Mouse (Mus musculus): ENCODE measurements around the gene Gm21721. TPM values are rescaled to one million over a fixed set of nuclear protein-coding genes. Genes with fewer than 3 reads are reported as not detected.
"Not testable (repeated sequence)": the region's sequence is repeated elsewhere in the genome, so short reads cannot be mapped to it uniquely, and the experiment has no call there.

The Gm21721 gene
- polyA plus RNA-seq (2015; fragmentation: Nextera tagmentation; extraction: Ambion mirVana): not detected in 2 replicates

DNA sequence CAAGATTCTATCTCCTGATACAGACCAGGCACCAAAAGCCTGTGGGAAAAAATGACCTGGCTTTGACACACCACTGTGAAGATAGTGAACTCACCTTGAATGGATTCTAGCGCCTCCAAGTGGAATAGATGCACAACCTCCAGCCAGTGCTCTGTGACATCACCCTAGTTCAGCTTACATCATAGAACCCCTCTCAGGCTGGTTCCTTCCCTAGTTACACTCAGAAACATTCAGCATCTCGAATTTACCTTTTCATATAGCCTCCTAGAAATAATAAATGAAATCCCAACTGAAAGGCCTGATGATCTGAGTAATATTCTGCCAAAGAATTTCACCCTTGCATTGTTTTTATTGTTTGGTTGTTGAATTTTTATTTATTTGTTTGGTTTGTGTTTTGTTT is at the start of gene Gm21721:
Gene Gm21721, minus strand, starts transcription at position 101 of the 400 bp plus-strand sequence.
- not testable (repeated sequence) for H3K36me3 ChIP-seq; H3K27me3 ChIP-seq (replicated peaks); H3K27ac ChIP-seq; H3K4me1 ChIP-seq (replicated peaks); H3K9ac ChIP-seq; H3K9me3 ChIP-seq; ATAC-seq; H3K4me3 ChIP-seq (replicated peaks); H3K4me2 ChIP-seq (replicated peaks)
- WGBS: no CpG with 5 or more reads among the region's 2 CpGs

Other genes with a start within 250 kb of the Gm21721 start
- gene Gm21292, start 68.3 kb downstream of the Gm21721 start, polyA plus RNA-seq (2015; fragmentation: Nextera tagmentation; extraction: Ambion mirVana): not detected in 2 replicates
- not detected in 2 replicates for gene Gm21812, start 145.0 kb upstream of the Gm21721 start, polyA plus RNA-seq (2015; fragmentation: Nextera tagmentation; extraction: Ambion mirVana)
- gene Gm21874, start 214.0 kb upstream of the Gm21721 start, polyA plus RNA-seq (2015; fragmentation: Nextera tagmentation; extraction: Ambion mirVana): not detected in 2 replicates

Measured in intestine, embryonic 15.5 days (tissue).